In the genomic region with DNA sequence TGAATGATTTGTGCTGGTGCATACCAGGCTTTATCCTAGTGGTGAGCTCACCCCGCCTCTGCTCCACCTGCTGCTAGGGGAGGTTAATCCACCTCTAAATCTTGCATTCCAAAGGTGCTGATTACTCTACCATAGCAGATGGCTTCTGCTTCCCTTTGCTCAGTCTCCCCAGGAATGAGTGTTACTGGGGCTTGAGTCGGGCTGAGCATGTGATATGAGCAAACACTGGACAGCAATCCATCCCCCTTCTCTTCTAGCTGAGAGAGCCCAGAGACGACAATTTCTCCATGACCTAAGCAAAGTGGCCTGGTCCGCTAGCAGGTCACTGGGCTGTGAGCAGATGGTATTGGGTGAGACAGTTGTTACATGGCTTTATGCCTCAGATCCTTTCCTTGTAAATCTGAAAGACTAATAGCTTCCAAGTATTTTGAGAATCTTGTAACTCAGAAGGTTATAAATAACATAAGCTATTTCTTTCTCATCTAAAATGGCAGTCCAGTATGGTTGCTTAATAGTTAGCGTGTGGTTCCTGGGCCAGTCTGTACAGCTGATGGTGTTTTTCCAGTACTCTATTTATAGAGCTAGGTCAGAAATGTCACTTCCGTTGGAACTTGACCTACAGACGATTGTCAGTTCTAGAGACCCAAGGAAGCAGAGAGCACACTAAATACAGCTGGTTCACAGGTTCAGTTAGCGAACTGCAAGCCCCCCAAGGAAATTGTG, we compare ENCODE assay signal across 10 mouse cellular contexts.
DNase-seq lines count a peak whose midpoint lies in the region; ATAC-seq and TF ChIP-seq lines count a peak whose summit lies in the region.
"Had no signal": no experiment of that assay in that cellular context is flagged by ENCODE, and none has a peak within 500 bp of the region (broad histone marks: within the 10 kb centered on the region; RNA-seq: fewer than 3 reads in every experiment).

No protein-coding gene starts in this region.

- ATAC-seq in hindbrain, embryonic 14.5 days (ENCODE audit: low FRiP score), result no peak
- ATAC-seq in hindbrain, embryonic 11.5 days (ENCODE audit: low FRiP score), result no peak
- peak; percentile 64 for ATAC-seq in limb, embryonic 14.5 days (ENCODE audit: low FRiP score, low read depth)
- ATAC-seq in erythroblast, adult 5-6 weeks (replicated peaks; ENCODE audit: low FRiP score, poor library complexity, severe bottlenecking), result no peak
- no peak for ATAC-seq in activated CD4-positive, CD25-positive, alpha-beta regulatory T cell, adult 4 months

- WGBS in hindbrain, embryonic 14.5 days, result 72% methylated on average over 8 of the region's 8 CpGs
- WGBS in hindbrain, embryonic 11.5 days, result 75% methylated on average over 8 of the region's 8 CpGs
- 67% methylated on average over 8 of the region's 8 CpGs for WGBS in limb, embryonic 14.5 days

- TF ChIP-seq POLR2A in limb, embryonic 14.5 days (IDR thresholded peaks at IDR 0.05; ENCODE audit: borderline replicate concordance, extremely low read depth, insufficient read depth, insufficient read length), result no peak

- no peak overlapping the region for H3K4me3 ChIP-seq in hindbrain, embryonic 14.5 days (replicated peaks; ENCODE audit: low read length)
- no peak overlapping the region for H3K4me3 ChIP-seq in hindbrain, embryonic 11.5 days (ENCODE audit: low read depth, low read length)
- H3K4me3 ChIP-seq in E14TG2a.4 (replicated peaks; ENCODE audit: low read length), result no peak overlapping the region
- H3K4me3 ChIP-seq in limb, embryonic 14.5 days (replicated peaks; ENCODE audit: low read length), result no peak overlapping the region
- H3K4me3 ChIP-seq: lung, embryonic 15.5 days had no signal

- no peaks in the 10 kb centered on the region for H3K9me3 ChIP-seq in hindbrain, embryonic 14.5 days (ENCODE audit: control insufficient read depth, low read length)
- no peaks in the 10 kb centered on the region for H3K9me3 ChIP-seq in hindbrain, embryonic 11.5 days (ENCODE audit: control insufficient read depth, low read length)
- no peaks in the 10 kb centered on the region for H3K9me3 ChIP-seq in E14TG2a.4 (ENCODE audit: low read length)
- H3K9me3 ChIP-seq in limb, embryonic 14.5 days (ENCODE audit: control insufficient read depth, low read length), result no peaks in the 10 kb centered on the region
- H3K9me3 ChIP-seq: lung, embryonic 15.5 days had no signal

- no peak overlapping the region for H3K9ac ChIP-seq in hindbrain, embryonic 14.5 days
- no peak overlapping the region for H3K9ac ChIP-seq in hindbrain, embryonic 11.5 days (ENCODE audit: low read depth, low read length)
- no peak overlapping the region for H3K9ac ChIP-seq in limb, embryonic 14.5 days (ENCODE audit: low read depth, low read length, severe bottlenecking)
- H3K9ac ChIP-seq: lung, embryonic 15.5 days had no signal

- H3K27ac ChIP-seq in hindbrain, embryonic 14.5 days, result 0 out of 2 replicates have a peak overlapping the region, but pooled peaks have one; percentile 9
- H3K27ac ChIP-seq in hindbrain, embryonic 11.5 days (ENCODE audit: low read depth, low read length), result no peak overlapping the region
- no peak overlapping the region; the same call in 1 of the 2 replicates for H3K27ac ChIP-seq in limb, embryonic 14.5 days (replicated peaks; ENCODE audit: low read depth, low read length)

- no peak for DNase-seq in hindbrain, embryonic 14.5 days (ENCODE audit: low spot score)
- DNase-seq in hindbrain, embryonic 11.5 days (ENCODE audit: low spot score), result no peak
- peak; percentile 70 for DNase-seq in ZHBTc4 (ENCODE audit: low read depth, low spot score)
- DNase-seq in limb, embryonic 14.5 days (ENCODE audit: low spot score), result peak; percentile 60
- DNase-seq in ovary, adult 18-20 months (ENCODE audit: low spot score), result no peak
- DNase-seq: cerebellum, adult 9-11 months had no signal

- 0 out of 2 replicates have a peak, but pooled peaks have one; percentile 12 for TF ChIP-seq CTCF in E14TG2a.4 (conservative IDR thresholded peaks at IDR 0.05; ENCODE audit: low read length)

- no peak overlapping the region for H3K4me2 ChIP-seq in hindbrain, embryonic 14.5 days (replicated peaks)
- no peak overlapping the region for H3K4me2 ChIP-seq in hindbrain, embryonic 11.5 days (replicated peaks; ENCODE audit: low read depth, low read length)
- no peak overlapping the region for H3K4me2 ChIP-seq in limb, embryonic 14.5 days (replicated peaks; ENCODE audit: low read depth, low read length, severe bottlenecking)
- H3K4me2 ChIP-seq: lung, embryonic 15.5 days had no signal

- 0 out of 2 replicates have a peak, but pooled peaks cover 4% of the 10 kb centered on the region for H3K4me1 ChIP-seq in hindbrain, embryonic 14.5 days (replicated peaks; ENCODE audit: control insufficient read depth, insufficient read depth, low read length)
- no peaks in the 10 kb centered on the region for H3K4me1 ChIP-seq in hindbrain, embryonic 11.5 days (replicated peaks; ENCODE audit: control insufficient read depth, insufficient read depth, low read length)
- H3K4me1 ChIP-seq in E14TG2a.4 (replicated peaks; ENCODE audit: low read depth, low read length), result peaks cover 12% of the 10 kb centered on the region
- peaks cover 12% of the 10 kb centered on the region for H3K4me1 ChIP-seq in limb, embryonic 14.5 days (ENCODE audit: control insufficient read depth, insufficient read depth, low read length)

- H3K36me3 ChIP-seq in hindbrain, embryonic 14.5 days (replicated peaks; ENCODE audit: control insufficient read depth, insufficient read depth), result no peaks in the 10 kb centered on the region
- no peaks in the 10 kb centered on the region for H3K36me3 ChIP-seq in hindbrain, embryonic 11.5 days (ENCODE audit: control insufficient read depth, insufficient read depth, low read length)
- no peaks in the 10 kb centered on the region for H3K36me3 ChIP-seq in E14TG2a.4 (ENCODE audit: insufficient read depth, low read length)
- H3K36me3 ChIP-seq in limb, embryonic 14.5 days (ENCODE audit: control insufficient read depth, insufficient read depth, low read length), result no peaks in the 10 kb centered on the region
- H3K36me3 ChIP-seq: lung, embryonic 15.5 days had no signal

- no peaks in the 10 kb centered on the region for H3K27me3 ChIP-seq in hindbrain, embryonic 14.5 days (ENCODE audit: control insufficient read depth, insufficient read depth, low read length)
- H3K27me3 ChIP-seq in hindbrain, embryonic 11.5 days (ENCODE audit: control insufficient read depth, insufficient read depth, low read length), result no peaks in the 10 kb centered on the region
- no peaks in the 10 kb centered on the region for H3K27me3 ChIP-seq in E14TG2a.4 (ENCODE audit: insufficient read depth, low read length)
- H3K27me3 ChIP-seq in limb, embryonic 14.5 days (ENCODE audit: control insufficient read depth, insufficient read depth, low read length), result no peaks in the 10 kb centered on the region
- H3K27me3 ChIP-seq: lung, embryonic 15.5 days had no signal

Comparison
In these comparisons a context has a peak if more than half of its experiments do, and no peak if none do; other contexts are left out.
1. DNase-seq: peak in ZHBTc4 (single experiment) and limb, embryonic 14.5 days (single experiment); none in hindbrain, embryonic 14.5 days (single experiment), hindbrain, embryonic 11.5 days (single experiment) and ovary, adult 18-20 months (single experiment).